Mouse (Mus musculus) activated CD4-positive, CD25-positive, alpha-beta regulatory T cell (primary cell): ENCODE measurements around the gene Gm4985. TPM values are rescaled to one million over a fixed set of nuclear protein-coding genes. Genes with fewer than 3 reads are reported as not detected.

Experiments used
- polyA plus RNA-seq, 2 experiments: library from polyadenylated mRNA; unstranded; fragments of 100-300 nt; shearing (Covaris generic); gene quantifications; one replicate each; pipeline ENCODE4 v1.2.1; 2017

The Gm4985 gene
- not detected for polyA plus RNA-seq

GRCm38 (mm10) chrX:23958834-23959233, at the start of gene Gm4985:
Gene Gm4985, minus strand, starts transcription at chrX:23958934.

Other genes with a start within 250 kb of the Gm4985 start
- gene Gm4907, start 76.4 kb downstream of the Gm4985 start, polyA plus RNA-seq: not detected